Mouse (Mus musculus): ENCODE results near the gene Mcm5.

The Mcm5 gene

DNA sequence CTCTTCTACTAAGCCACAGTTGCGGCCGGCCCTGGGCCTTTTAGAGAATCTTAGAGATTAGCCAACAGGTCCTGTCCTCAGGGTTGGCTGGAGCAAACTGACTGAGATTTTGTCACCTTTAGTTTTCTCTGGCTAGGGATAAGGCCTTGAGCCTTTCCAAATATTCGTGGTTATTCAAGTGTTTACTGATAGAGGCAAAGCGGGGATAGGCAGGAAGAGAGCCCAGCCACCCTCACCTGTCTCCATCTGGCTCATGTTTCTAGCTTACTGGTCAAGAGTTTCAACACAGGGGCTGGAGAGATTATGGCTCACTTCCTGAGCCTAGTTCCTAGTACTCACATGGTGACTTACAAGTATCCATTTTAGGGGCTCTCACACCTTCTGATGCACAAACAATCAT, 6.4 kb upstream of the Mcm5 start:
- no peak for DNase-seq

DNA sequence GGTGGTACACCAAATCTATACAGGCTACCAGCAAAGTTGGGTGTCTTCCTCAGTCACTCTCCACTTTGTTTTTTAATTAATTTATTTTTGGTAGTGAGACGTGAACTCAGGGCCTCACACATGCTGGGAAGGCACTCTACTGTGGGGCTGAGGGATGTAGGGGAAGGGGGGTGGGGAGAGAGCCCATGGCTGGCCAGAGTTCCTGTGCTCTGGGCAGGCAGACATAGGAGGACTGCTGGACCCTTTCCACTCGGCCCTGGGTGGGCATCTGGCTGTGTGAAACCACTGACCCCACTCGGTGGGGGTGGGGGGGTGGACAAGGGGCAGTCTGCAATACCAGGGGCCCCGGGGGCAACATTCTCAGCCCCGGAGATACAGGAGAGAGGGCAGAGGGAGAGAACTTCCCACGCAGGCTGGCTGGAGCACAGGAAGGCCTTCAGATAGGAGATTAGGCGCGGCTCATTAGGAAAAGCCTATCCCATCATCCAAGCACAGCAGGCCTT, 5.9 kb upstream of the Mcm5 start:
- no peak for DNase-seq

DNA sequence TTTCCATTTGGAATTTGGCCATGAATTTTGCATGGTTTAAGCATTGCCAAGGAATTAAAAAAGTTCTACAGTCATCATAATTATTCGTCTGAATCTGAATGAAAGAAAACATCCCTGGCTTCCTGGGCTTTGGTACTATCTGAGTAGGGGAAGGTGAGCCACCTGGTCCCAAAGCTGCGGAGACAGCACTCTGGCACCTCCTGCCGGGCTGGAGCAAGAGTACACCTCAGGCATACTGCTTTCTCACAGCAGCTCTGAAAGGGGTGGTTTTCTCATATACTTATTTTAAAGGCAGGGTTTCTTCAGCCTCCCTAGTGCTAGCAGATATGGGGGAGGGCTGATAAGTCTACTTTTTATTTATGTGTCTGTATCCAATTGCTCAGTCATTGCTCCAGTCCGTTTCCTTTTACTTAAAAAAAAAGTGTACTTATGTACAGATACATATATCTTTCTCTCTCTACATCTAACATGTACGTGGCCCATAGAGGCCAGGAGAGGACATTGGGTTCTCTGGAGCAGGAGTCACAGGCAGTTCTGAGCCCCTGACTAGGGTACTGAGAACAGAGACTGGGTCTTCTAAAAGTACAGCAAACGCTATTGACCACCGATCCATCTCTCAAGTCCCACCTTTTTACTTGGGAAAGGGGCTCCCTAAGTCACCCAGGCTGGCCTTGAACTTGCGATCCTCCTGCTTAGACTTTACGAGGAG, 688 bp upstream of the Mcm5 start:
- peak; percentile 77 for DNase-seq

DNA sequence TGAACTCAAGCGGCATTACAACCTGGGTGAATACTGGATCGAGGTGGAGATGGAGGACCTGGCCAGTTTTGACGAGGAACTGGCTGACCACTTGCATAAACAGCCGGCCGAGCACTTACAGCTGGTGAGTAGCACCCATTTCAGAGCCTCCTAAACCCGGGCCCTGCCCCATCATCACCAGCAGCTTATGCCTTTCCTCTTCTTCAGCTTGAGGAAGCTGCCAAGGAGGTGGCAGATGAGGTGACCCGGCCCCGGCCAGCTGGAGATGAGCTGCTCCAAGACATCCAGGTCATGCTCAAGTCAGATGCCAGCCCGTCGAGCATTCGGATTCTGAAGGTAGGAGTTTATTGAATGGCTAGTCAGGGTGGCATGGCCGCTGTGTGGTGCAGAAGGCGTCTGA, 724 bp downstream of the Mcm5 start:
- DNase-seq: no peak

DNA sequence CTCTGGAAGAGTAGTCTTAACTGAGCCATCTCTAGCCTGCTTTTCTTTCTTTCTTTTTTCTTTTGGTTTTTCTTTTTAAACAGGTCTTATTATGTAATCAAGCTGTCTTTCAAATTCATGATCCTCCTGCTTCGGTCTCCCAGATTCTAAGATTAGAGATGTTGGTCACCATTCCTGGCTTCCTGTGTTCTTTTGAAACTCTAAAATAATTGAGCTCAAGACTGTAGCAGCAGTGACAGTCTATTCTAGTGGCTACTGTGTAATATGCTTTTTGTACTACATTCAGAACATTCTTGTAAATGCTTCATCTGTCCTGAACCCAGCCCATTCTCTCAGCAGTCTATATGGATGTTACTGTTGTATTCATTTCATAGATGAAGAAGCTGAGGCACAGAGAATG, 9.1 kb downstream of the Mcm5 start:
- no peak for DNase-seq

DNA sequence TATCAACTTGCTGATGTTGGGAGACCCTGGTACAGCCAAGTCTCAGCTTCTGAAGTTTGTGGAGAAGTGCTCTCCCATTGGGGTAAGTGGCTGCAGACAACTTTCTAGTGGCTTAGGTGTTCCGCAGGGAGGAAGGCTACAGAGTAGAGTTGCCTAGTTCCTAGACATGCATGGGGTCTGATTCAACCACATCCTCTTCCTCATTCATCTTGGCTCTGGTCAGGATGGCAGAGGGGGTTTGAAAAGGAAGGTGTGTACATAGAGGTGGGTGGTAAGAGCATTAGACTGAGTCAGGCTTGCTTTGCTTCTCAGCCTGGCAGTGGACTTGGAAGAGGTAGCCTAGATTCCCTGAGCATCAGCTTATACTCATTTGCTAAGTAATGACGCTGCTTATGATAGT, 9.9 kb downstream of the Mcm5 start:
- no peak for DNase-seq

DNA sequence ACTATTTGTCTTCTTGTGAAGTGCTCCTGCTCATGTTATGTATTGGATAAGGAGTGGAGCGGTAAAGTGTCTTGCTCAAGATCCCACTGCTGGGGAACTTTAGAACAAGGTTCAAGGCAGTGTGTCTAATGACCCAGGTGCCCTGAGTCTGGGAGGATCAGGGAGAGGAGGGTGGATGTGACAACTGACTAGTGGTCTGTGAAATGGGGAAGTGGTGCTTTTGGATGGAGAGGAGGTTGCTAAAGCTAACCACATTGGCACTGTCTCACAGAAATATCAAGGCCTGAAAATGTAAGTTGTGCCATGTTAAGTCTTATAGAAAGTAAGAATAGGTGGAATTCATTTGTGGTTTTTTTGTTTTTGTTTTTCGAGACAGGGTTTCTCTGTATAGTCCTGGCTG, 10.4 kb downstream of the Mcm5 start:
- DNase-seq: no peak

DNA sequence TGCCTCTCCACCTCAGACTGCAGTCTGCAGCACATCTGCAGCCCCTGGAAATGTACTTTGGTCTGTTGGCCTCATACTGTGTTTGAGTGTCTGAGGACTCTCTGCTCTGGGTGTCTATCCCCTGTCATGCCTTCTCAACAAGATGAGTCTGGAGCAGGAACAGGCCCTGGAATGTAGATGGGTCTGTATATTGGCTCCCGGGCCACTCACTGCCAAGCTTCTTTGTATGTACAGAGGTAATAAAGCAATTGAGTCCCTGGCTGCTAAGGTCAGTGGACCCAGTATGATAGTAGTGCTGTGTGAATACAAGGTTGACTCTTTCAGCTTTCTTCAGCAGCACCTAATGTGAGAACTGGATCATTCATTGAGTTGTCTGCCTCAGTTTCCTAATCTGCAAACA, 18.0 kb downstream of the Mcm5 start:
- DNase-seq: no peak

DNA sequence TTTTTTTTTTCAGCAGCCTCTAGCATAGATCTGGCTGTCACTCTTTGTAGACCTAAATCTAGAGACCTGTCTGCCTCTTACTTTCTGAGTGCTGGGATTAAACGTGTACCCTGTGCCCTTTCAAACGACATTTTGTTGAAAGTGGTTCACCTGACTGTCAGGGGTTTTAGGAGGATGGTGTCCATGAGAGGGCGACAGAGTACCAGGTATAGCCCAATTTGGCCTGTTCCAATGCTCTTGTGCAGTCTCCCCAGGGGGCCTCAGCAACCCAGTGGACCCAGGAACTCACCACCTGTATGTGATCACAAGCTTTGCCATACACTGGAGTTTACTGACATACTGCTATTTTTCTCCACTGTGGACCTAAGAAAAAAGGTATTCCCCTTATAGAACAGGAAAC, 23.1 kb downstream of the Mcm5 start:
- peak; percentile 76 for DNase-seq

DNA sequence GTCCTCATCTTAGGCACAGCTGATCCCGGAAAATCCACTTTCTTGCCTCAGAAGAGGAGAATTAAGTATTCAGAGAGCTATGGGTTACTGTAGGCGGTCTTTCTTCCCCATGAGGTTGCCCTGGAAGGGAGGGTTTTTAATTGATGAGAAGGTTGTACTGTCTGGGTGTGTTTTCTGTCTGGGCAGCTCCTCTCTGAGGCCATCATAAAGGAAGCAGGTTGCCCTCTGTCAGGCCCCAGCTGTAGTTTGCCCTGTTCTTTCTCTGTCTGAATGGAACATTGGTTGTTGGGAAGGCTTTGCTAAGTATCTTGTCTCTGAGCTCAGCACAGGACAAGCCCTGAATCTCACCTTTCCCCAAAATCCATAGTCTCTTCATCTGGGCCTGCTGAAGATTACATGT, 24.0 kb downstream of the Mcm5 start:
- DNase-seq: no peak

DNA sequence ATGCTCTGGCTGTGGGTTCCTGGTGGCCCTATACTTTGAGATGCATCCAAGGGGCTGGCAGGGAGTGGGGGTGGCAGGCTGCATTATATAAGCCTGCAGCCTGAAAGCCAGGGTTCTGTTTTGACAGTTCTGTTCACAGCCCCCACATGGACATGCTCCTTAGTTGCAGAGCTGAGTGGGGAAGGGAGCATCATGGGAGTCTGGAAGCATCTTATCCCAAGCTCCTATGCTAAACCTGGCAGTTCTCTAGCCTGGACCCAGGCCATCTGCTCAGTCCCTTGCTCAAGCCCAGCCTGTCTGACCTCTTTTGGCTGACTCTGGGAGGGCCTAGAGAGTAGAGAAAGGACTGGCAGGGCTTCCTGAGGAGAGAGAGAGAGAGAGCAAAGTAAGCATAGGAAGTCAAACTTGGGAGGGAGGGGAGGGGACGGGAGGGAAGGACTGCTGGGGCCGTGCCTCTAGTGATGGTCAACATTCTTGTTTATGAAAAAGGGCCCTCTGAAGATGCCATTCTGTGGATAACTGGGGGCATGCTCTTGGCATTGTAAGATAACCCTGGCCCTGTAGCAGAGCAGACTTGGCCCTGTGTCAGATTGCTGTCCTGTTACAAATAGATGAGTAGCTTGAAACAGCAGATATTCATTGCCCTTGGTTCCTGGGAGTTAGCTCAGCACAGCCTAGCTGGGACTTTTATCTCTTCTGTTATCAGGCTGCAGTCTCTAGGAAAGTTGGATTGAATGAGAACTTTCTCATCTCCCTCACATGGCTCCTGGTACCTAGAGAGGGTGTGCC, 25.4 kb downstream of the Mcm5 start:
- DNase-seq: peak; percentile 32

DNA sequence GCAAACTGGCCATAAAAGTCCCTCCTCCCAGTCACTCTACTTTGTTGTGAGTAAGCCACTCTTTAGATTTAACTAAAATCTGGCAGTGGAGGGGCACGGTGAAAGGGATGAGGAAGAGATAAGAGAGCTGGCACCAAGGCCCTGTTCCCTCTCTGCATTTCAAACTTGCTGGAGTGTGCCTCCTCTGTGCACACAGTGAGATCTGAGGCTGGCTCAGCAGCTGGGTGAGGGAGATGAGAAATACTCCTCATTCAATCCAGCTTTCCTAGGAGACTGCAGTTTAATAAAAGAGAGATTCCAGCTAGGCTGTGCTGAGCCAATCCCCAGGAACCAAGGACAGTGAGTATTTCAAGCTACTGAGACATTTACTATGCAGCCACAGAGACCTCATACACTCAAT, 26.4 kb downstream of the Mcm5 start:
- peak; percentile 25 for DNase-seq

DNA sequence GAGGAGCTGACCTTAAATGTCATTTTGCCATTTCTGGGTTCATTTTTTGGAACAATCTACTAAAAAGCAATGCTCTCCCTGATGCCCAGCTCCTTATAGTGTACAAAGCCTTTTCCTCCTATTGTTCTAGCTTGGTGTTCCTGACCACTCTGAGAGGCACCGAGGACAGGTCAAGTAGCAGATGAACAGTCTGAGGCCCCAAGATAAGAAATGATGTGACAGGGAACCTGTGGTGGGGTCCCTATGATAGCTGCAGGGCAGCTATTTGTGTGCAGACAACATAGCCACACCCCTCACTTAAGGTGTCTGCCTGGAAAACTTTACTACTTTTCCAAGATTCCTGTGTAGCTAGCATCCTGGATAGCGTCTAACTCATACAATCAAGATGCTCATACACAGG, 26.9 kb downstream of the Mcm5 start:
- DNase-seq: no peak

DNA sequence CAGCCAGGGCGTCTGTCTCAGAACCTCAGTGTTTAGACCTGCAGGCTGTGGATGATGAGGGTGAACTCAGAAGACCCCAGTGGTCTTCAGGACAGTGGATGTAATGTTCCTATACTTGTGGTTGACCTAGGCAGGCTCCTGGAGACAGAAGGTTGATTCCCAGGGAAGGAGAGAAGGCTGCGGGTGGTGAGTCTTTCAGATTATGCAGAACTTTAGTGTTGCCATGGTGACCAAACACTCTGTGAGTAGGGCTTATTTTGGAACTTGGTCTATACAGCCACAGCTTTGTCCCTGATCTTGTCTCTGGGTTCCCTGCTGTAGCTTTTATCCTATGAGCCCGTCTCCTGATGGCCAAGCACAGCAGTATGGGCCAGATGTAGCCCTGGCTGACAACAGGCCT, 28.2 kb downstream of the Mcm5 start:
- DNase-seq: peak; percentile 7

DNA sequence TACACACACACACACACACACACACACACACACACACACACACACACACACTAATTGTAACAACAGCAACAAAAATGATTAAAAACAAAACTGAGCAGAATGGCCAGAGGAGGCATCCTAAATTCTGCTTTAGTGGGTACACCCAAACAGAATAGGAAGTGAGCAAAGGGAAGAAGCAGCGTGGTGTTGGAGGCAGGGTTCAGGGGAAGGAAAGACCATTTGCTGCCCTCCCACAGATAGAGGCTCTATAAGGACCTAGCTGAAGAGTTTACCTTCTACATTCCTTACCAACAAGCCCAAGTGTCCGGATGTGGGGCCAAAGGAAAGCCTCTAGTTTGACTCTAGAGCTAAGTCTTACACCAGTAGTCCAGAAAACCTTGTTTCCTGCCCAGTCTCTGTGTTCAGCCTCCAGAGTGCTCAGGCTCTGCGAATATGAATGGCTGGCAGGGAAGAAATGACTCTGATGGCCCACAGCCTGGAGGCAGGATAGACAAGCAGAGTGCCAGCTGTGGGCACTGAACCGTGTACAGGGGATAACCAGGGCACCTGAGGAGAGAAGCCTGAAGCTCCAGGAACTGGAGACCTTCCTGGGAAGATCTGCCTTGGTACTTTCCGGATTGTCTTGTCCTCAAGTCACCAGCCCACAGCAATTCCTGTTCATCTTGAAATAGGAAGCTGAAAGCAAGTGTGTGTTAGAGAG, 41.7 kb downstream of the Mcm5 start:
- no peak for DNase-seq

DNA sequence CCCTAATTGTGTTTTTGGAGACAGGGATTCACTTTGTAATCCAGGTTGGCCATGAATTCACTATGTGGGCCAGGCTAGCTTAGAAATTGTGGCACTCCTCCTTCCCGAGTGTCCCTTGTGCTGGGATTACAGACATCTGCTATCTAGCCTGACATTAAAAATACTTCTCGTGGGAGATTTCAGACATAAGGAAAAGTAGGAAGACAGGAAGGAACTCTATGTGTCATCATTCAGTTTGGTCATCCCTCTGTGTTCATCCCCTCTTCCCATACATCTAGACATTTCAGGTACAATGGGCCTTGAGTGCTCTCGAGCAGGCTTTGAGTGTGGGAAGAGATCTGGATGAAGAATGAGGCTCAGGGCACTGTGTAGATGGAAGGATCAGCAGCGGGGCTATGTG, 42.4 kb downstream of the Mcm5 start:
- no peak for DNase-seq

DNA sequence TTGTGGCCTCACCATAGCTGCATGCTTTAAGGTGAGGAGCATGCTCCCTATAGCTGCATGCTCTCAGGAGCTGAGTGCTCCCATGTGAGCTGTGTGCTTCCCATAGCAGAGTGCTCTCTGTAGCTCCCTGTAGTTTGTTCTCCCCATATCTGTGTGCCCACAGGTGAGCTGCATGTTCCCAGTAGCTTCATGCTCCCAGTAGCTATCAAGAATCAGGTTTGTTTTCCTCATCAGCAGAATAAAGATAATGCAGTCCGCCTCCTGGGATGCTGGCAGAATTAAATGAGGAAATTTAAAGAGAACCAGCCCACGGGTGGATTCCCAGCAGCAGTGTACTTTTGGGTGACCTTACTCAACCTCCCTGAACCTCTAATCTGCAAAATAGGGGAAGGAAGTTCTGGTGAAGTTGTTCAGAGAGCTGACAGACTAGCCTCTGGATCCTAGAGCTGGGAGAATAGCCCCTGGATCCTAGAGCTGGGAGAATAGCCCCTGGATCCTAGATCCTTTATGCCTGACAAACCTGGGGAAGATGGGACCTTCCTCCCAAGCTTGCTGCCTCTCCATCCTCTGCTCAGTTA, 43.2 kb downstream of the Mcm5 start:
- no peak for DNase-seq

DNA sequence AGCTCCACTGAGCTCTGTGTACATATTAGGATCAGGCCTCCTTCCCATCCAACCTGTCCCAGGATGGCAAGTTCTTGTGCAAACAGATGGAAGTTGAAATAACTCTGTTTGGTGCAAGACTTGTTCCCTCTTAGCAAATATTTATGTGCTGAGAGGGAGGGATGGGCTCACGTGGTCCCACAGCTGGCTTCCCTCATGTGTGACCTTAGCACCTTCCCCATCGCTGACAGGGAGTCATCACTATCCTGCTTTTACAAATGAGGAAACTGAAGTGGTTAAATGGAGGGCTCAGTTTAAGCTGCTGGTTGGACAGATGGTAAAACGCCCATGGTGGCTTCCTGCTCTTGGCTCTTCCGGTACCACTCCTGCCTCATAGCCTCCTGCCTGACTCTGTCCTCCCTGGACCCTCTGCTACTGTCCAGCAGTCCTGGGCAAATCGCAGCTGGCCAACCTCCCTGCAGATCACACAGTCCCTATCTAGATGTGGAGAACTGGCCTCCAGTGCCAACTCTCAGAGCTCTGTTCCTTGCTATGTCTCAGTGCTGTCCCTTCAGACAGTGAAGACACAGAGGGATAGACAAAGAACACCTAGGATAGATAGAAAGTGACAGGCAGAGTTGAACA, 45.6 kb downstream of the Mcm5 start:
- no peak for DNase-seq

DNA sequence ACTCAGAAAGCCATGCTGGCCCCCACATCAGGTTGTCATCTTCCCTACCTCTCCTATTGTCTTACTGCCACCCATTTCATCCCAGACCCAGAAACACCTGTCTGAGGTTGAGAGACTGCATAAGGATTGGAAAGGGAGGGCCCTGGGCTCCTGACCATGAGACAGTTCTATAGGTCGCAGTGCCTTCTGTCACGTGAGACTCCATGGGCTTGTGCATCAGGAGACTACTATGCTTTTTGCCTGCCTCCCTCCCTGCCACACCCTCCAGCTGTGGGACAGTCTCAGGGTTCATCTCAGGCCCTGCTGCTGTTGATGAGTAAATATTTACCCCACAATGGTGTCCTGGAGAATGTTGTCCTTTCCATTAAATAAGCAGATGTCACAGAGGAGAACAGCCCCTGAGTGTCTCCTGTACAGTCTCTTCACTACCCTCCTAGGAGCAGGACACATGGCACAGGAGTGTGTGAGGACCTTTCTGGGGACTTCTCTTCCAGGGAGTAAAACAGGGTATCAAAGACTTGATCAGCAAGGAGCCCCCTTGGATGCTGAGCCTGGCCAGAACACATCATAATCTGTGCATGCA, 46.5 kb downstream of the Mcm5 start:
- no peak for DNase-seq

DNA sequence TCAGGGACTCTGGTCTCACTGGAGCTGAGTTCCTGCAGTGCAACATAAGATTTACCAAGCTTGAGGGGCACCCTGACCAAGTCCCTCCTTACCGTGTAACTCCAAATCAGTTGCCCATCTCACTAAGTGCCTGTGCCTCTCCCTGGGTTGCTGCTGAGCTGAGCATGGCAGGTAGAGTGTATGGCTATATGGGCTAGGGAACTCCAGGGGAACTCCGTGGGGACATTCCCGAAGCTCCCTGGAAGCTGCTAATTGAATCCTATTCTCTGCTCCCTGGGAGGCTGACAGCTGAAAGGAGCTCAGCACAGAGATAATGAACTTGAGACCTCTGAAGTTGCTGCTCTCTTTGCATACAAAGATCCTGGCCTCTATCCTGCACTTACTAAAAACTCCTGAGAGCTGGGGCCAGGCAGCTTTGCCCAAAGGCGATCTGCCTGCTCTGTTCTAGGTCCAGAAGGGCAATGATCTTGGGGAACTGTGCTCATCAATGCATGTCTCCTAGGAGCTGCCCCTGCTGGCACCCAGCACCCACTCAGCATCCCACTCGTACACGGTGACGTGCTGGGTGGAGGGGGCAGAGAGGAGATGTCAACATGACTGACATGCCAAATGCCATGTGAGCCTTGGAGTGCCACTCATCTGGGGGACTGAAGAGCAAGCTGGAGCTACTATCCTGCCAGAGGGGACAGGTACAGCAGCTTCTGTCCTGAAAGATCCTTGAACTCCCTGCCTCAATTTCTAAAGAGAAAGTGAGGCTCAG, 48.3 kb downstream of the Mcm5 start:
- no peak for DNase-seq

DNA sequence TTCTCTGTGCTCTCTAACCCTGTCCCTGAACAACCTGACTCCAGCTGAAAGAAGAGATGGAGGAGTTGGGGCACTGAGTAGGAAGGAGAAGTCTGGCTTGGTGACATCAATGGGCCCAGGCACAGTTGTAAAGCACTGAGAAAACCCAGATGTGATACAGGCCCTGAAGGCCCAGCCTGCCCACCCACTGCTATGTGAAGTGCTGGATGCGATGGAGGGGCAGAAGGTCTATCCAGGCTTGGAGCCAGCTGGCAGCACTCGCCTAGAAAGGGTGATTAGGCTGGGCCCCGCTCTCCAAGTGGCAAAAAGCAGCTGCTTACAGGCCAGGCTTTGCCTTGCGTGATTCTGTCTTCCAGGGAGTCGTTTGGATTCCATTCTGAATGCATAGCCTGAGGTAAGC, 60.0 kb downstream of the Mcm5 start:
- DNase-seq: no peak

Data from right cerebral cortex, postnatal 14 days (tissue).